Mouse (Mus musculus) kidney, adult 18-20 months (tissue): ENCODE measurements around the gene Gbp2b.
A peak's percentile ranks its signal among the peaks of the same experiment; 100 is the strongest.

Source experiments
- DNase-seq: peaks from one replicate; pipeline ENCODE4 v3.0.0; 2021

Gbp2b gene

GRCm38 (mm10) chr3:142620956-142621562, 26.4 kb downstream of the Gbp2b start:
- no peak for DNase-seq

- DNase-seq = no peak
These were observed 35.7 kb downstream of the Gbp2b start for GRCm38 (mm10) chr3:142630385-142630784.

- peak; percentile 81 for DNase-seq
These were observed 45.6 kb downstream of the Gbp2b start for GRCm38 (mm10) chr3:142640201-142640600.

GRCm38 (mm10) chr3:142645949-142646348, 51.3 kb downstream of the Gbp2b start:
- DNase-seq = peak; percentile 77

- peak; percentile 11 for DNase-seq
These were observed 53.2 kb downstream of the Gbp2b start for GRCm38 (mm10) chr3:142647836-142648235.

- no peak for DNase-seq
These were observed 55.6 kb downstream of the Gbp2b start for GRCm38 (mm10) chr3:142650205-142650604.

GRCm38 (mm10) chr3:142664723-142665122, 70.1 kb downstream of the Gbp2b start:
- DNase-seq = no peak
